Mouse (Mus musculus) intestine, postnatal 0 days (tissue): Measurements from ENCODE around the gene Eno3. TPM values are rescaled to one million over a fixed set of nuclear protein-coding genes. Genes with fewer than 3 reads are reported as not detected.

Experiments
- ATAC-seq: fragments of 200-750 bp; cut with Nextera tagmentation; 2 replicates; pipeline ENCODE4 v1.8.0; 2017; ENCODE audit warnings: mild to moderate bottlenecking, moderate TSS enrichment, moderate library complexity
- H3K27ac ChIP-seq: fragments of 300-500 bp; sonication (generic); 2 replicates; pipeline ENCODE4 v1.5.1; 2014; ENCODE audit warnings: mild to moderate bottlenecking, low read depth, low read length, moderate library complexity
- H3K27me3 ChIP-seq: fragments of 300-500 bp; sonication (generic); replicated peaks from 2 replicates; pipeline ENCODE4 v1.6.1; 2014; ENCODE audit warnings: low read length, mixed read lengths; ENCODE audit not compliant: control insufficient read depth, insufficient read depth
- H3K36me3 ChIP-seq: fragments of 300-500 bp; sonication (generic); 2 replicates; pipeline ENCODE4 v1.6.1; 2014; ENCODE audit warnings: mild to moderate bottlenecking, moderate library complexity; ENCODE audit not compliant: control insufficient read depth, insufficient read depth
- H3K4me1 ChIP-seq: fragments of 300-500 bp; sonication (generic); replicated peaks from 2 replicates; pipeline ENCODE4 v1.6.1; 2014; ENCODE audit warnings: antibody characterized with exemption, low read length, mixed read lengths; ENCODE audit not compliant: control insufficient read depth, insufficient read depth
- H3K4me2 ChIP-seq: fragments of 300-500 bp; sonication (generic); replicated peaks from 2 replicates; pipeline ENCODE4 v1.6.1; 2014; ENCODE audit warnings: low read depth, mild to moderate bottlenecking, moderate library complexity
- H3K4me3 ChIP-seq: fragments of 300-500 bp; sonication (generic); 2 replicates; pipeline ENCODE4 v1.5.1; 2014; ENCODE audit warnings: low read depth, low read length
- H3K9ac ChIP-seq: fragments of 300-500 bp; sonication (generic); 2 replicates; pipeline ENCODE4 v1.6.1; 2014; ENCODE audit warnings: mild to moderate bottlenecking, low read depth, low read length
- H3K9me3 ChIP-seq: fragments of 300-500 bp; sonication (generic); 2 replicates; pipeline ENCODE4 v1.6.1; 2016; ENCODE audit warnings: mixed run types; ENCODE audit not compliant: control insufficient read depth
- CTCF ChIP-seq: sonication (generic); IDR thresholded peaks from 2 replicates; pipeline ENCODE4 v1.5.1; 2016; ENCODE audit warnings: low read depth, mild to moderate bottlenecking, control low read depth, antibody characterized with exemption, moderate library complexity
- WGBS: fragments of 180-500 bp; shearing (Covaris S2); extraction: QIAGEN DNeasy Blood & Tissue Kit; methylation state at CpG from one replicate; pipeline ENCODE4 v1.1.7; 2014; 5-methylcytosine and 5-hydroxymethylcytosine counted together
- polyA plus RNA-seq: library from polyadenylated mRNA; unstranded; fragments of >200 nt; fragmentation: Nextera tagmentation; extraction: Ambion mirVana; gene quantifications from 2 replicates; pipeline ENCODE4 v1.2.1, GENCODE M21; 2015

Gene Eno3
- polyA plus RNA-seq, 1 experiment from 2014 or later, result 5.9 TPM

- Histone ChIP-seq H3K4me2 (peak overlapping the region; percentile 93), H3K36me3 (peaks cover 20% of the 10 kb centered on the region), H3K4me3 (peak overlapping the region; percentile 80), H3K27ac (peak overlapping the region; percentile 92), H3K27me3 (no peaks in the 10 kb centered on the region), H3K4me1 (peaks cover 12% of the 10 kb centered on the region), H3K9ac (peak overlapping the region; percentile 85), H3K9me3 (no peaks in the 10 kb centered on the region)
- ATAC-seq, result no peak
- 0 out of 2 replicates have a peak, but pooled peaks have one; percentile 4 for TF ChIP-seq CTCF
- 26% methylated on average over 8 of the region's 8 CpGs for WGBS
Observed at GRCm38 (mm10) chr11:70688372-70688771, 31.4 kb downstream of the Eno3 start.

DNA sequence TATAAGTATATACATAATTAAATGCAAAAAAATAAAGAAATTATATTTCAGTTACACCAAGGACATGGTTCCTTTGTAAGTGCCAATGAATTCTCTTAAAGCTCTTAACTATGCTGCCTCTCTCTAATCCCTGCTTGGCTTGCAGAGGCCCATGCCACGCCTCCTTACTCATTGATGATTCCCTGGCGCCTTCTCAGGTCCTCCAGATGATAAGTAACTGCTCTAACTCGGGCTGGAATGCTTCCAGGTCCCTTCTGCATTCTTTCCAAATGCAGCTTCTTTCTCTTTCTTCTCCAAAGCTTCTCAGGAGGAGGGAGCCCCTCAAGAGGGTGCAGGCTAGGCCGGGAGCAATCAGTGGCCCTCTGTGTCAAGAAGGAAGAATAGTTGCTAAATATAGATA is 32.6 kb downstream of the Eno3 start:
- no peak overlapping the region for H3K4me3 ChIP-seq
- TF ChIP-seq CTCF, result no peak
- peaks cover 11% of the 10 kb centered on the region for H3K36me3 ChIP-seq
- no peak overlapping the region for H3K4me2 ChIP-seq
- peaks cover 12% of the 10 kb centered on the region for H3K4me1 ChIP-seq
- no peak for ATAC-seq
- WGBS, result 34% methylated on average over 4 of the region's 4 CpGs
- H3K27ac ChIP-seq, result no peak overlapping the region
- H3K9me3 ChIP-seq, result no peaks in the 10 kb centered on the region
- no peak overlapping the region for H3K9ac ChIP-seq
- H3K27me3 ChIP-seq, result no peaks in the 10 kb centered on the region

DNA sequence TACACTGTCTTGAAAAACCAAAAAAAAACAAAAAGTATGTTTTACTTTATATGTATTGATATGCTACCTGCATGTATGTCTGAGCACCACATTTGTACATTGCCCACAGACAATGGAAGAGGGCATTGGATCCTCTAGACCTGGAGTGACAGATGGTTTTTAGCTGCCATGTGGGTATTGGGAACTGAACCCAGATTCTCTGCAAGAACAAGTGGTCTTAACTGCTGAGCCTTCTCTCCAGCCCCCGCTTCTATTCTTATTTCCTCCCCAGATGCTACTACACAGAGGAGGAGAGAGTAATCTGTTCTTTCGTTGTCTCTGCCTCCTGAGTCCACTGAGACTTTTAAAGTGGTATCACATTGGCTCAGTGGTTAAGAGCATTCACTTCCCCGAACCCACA is 36.5 kb downstream of the Eno3 start:
- ATAC-seq, result no peak
- Histone ChIP-seq H3K4me3 (no peak overlapping the region), H3K9me3 (no peaks in the 10 kb centered on the region), H3K9ac (no peak overlapping the region), H3K4me2 (no peak overlapping the region), H3K27me3 (no peaks in the 10 kb centered on the region), H3K36me3 (no peaks in the 10 kb centered on the region), H3K27ac (no peak overlapping the region), H3K4me1 (peaks cover 3% of the 10 kb centered on the region; the same call in 1 of the 2 replicates)
- no peak for TF ChIP-seq CTCF
- WGBS, result 83% methylated on average over 3 of the region's 3 CpGs

DNA sequence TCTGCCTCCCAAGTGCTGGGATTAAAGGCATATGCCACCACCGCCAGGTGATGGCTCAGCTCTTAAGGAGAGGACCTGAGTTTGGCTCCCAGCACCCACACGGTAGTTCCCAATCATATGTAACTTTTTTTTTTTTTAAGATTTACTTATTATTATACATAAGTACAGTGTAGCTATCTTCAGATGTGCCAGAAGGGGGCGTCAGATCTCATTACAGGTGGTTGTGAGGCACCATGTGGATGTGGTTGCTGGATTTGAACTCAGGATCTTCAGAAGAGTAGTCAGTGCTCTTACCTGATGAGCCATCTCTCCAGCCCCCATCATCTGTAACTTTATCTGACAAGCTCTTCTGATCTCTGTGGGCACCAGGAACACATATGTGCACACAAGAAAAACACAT is 40.4 kb downstream of the Eno3 start:
- Histone ChIP-seq H3K9ac (no peak overlapping the region), H3K4me3 (no peak overlapping the region), H3K4me2 (no peak overlapping the region), H3K27me3 (no peaks in the 10 kb centered on the region), H3K9me3 (no peaks in the 10 kb centered on the region), H3K36me3 (no peaks in the 10 kb centered on the region), H3K4me1 (peaks cover 4% of the 10 kb centered on the region), H3K27ac (no peak overlapping the region)
- TF ChIP-seq CTCF, result peak; percentile 24; the same call in 1 of the 2 replicates
- 75% methylated on average over 3 of the region's 3 CpGs for WGBS
- no peak for ATAC-seq

DNA sequence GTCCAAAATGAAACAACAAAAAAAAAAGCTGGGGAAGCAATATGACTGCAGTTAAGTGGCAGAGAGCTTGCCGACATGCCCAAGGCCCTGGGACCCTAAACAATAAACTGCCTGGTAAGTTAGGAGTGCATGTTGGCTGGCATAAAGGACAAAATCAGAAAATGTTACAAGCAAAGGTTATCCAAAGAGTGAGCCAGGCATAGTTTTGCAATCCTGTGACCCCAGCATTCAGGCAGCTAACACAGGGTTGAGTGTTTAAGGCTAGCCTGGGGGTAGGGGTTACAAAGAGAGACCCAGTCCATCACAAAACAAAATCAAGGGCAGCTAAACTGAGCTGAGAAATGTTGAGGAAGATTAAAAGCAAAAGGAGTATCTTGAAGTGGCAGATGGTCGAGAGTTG is 42.0 kb downstream of the Eno3 start:
- peaks cover 7% of the 10 kb centered on the region; the same call in 1 of the 2 replicates for H3K36me3 ChIP-seq
- no peak overlapping the region for H3K9ac ChIP-seq
- peaks cover 4% of the 10 kb centered on the region for H3K4me1 ChIP-seq
- H3K4me3 ChIP-seq, result no peak overlapping the region
- H3K27ac ChIP-seq, result no peak overlapping the region
- 82% methylated on average over 2 of the region's 2 CpGs for WGBS
- no peak for ATAC-seq
- no peaks in the 10 kb centered on the region for H3K27me3 ChIP-seq
- H3K9me3 ChIP-seq, result no peaks in the 10 kb centered on the region
- H3K4me2 ChIP-seq, result no peak overlapping the region
- no peak for TF ChIP-seq CTCF

- WGBS, result 1% methylated on average over 57 of the region's 69 CpGs
- no peak for TF ChIP-seq CTCF
Observed at GRCm38 (mm10) chr11:70699722-70700556, 42.9 kb downstream of the Eno3 start, which contains the start of the genes Inca1 and Kif1c. Gene Inca1 (minus strand): TSS chr11:70700155. Gene Kif1c (plus strand): TSS chr11:70700548.

More at GRCm38 (mm10) chr11:70699722-70700556, 42.9 kb downstream of the Eno3 start, which contains the start of the genes Inca1 and Kif1c:
- Histone ChIP-seq H3K4me3 (peak within 1 kb of the TSS; percentile 95), H3K36me3 (peaks cover 16% of the 10 kb centered on the region), H3K27ac (peak within 1 kb of the TSS; percentile 91), H3K9ac (peak within 1 kb of the TSS; percentile 86), H3K9me3 (no peaks in the 10 kb centered on the region), H3K4me1 (peaks cover 4% of the 10 kb centered on the region), H3K4me2 (peak within 1 kb of the TSS; percentile 76), H3K27me3 (no peaks in the 10 kb centered on the region)
- ATAC-seq, result peak; percentile 95
